Mouse (Mus musculus) lung, postnatal 36 days (tissue): Measurements from ENCODE around the gene Fras1.
A peak's percentile ranks its signal among the peaks of the same experiment; 100 is the strongest.

ENCODE experiments used
- DNase-seq: peaks from one replicate; pipeline ENCODE4 v3.0.0; 2022; ENCODE audit warnings: mixed read lengths

Fras1 gene

DNA sequence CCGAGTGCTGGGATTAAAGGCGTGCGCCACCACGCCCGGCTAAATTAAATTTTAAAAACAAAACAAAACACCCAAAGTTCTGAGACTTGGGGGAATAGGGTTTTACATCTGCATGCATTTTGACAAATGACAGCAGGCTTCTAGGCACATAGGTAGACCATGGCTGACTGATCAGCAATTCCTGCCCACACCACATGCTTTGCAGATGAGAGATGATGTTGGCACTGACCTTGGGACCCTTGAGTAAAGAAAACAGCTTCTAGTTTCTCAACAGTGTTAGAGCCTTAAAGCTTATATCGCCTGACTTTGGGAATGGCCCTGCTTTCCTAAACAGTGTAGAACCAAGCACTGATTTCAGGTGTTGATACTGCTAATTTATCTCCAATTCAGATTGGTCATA is 216.9 kb downstream of the Fras1 start:
- no peak for DNase-seq

GRCm38 (mm10) chr5:96595793-96596192 is 222.0 kb downstream of the Fras1 start:
- no peak for DNase-seq

DNA sequence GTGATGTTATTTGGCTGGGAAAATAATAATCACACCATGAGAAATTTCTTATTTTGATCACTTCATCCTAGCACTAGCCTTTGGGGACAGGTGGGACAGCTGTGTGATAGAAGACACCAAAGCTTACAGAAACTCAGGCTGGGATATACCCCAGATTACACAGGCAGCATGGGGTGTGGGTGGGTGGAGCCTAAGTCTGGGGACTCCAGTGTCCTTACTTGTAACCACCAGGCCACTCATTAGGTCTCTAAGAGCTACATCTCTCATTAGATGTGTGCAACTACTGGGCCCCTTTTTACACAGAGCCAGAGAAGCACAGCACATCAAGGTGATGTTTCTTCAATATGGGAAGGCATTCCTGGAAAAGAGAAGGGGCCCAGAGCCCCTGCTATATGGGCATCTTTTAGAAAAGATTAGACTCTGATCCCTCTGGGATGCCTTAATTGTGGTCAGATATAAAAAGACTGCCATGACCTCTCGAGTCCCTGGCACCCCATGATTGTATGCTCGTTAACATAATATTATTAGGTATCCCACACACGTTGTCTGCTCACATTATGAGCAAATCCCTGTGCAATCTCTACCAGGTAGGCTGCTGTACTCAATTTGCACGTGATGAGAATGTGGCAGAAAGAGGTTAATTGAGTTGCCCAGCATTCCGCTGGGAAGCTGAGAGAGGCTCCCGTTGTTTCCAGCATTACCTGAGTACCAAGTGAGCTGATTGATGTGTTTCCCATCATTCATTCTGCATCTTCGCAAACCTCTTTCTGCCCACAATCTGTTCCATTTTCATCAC is 230.4 kb downstream of the Fras1 start:
- no peak for DNase-seq

DNA sequence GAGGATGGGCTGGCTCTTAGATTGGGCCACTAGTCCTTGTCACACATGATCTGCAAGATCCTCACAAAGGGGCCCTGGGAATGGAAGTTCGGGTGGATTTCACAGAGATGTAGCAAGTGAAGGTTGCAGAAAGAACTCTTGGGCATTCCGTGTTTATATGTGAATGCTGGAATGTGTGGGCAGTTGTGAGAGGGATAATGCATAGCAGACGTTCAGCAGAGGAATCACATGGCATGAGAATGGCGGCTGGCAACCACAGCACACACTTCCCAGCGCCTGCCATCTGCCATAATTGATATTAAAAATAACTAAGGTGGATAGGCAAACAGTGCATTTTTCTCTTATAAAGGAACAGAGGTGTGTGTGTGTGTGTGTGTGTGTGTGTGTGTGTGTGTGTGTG is 234.3 kb downstream of the Fras1 start:
- DNase-seq, result no peak

DNA sequence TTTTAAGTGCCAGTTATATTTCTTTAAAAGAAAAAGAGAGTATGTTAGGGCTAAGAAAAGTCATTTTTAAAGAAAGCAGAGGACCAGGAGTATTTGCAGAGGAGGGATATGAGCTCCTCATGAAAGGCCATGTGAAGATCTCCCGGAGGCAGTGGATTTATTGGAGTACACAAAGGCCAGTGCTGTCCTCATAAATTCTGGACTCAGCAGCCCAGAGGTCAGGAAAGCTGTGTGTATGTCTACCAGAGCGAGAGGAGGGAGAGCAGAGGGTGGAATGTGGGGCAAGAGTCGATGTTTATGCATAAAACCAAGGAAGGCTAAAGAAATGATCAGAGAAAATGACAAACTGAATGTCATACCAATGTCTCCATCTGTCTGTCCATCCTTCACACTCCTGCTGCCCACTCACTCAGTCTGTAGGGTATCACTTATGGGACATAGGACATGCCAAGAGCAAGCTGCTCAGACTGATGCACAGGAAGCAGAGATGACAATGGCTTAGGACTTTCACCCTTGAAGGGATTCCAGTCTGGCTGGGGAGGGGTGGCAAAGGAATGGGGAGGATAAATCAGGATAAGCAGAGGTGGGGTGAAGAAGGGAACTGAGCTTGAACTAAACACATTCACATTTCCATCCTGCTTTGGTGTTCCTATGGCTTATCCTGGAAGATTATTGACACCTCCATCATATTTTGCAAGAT is 235.0 kb downstream of the Fras1 start:
- no peak for DNase-seq

DNA sequence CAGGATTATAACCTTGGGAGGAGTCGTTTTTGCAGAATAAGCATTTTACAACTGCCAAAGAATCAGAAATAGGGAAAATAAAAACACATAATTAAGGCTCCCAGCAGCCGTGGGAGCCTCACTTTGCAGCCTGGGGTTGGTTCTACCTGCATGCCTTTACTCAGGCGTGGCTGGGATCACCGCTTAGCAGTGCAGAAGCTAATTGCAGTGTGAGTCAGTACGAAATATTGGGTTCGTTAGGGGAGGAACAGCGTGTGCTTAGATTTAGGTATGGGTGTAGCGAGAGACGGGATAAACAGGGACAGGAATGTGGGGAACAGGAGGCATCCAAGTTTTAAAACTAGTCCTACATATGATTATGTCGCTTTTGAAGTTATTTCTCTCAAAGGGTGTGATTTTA is 238.3 kb downstream of the Fras1 start:
- no peak for DNase-seq

DNA sequence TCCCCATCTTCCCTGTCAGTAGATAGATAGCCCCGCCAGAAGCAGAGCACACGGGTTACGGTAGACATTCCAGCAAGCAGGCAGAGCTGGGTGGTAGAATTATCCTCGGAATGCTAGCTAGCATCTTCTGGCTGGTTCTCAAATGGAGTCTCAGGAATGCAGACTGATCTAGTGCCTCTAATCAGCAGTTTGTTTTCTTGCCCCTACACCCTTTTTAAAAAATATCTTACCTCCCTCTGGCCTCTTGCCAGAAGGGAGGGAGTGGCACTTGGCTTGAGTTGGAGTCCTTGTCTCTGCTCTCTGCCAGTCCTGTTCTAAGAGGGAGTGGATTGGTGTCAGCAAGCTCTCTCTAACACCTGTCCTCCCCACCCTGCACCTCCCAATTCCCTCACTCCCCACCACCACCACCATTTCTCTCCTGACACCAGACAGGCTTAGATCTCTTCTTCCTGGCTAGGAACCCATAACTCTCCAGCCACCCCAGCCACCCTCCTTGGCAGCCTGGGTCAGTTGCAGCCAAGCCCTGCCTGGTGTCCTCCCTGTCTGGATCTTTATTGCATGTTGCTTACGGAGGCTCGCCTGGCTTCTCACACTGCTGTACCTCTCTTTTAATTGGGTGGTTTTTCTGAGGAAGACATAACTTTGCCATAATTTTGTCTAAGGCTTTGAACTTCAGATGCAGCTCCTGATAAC is 243.3 kb downstream of the Fras1 start:
- DNase-seq, result peak; percentile 68

- no peak for DNase-seq
Measured at GRCm38 (mm10) chr5:96618008-96618407, 244.3 kb downstream of the Fras1 start.

DNA sequence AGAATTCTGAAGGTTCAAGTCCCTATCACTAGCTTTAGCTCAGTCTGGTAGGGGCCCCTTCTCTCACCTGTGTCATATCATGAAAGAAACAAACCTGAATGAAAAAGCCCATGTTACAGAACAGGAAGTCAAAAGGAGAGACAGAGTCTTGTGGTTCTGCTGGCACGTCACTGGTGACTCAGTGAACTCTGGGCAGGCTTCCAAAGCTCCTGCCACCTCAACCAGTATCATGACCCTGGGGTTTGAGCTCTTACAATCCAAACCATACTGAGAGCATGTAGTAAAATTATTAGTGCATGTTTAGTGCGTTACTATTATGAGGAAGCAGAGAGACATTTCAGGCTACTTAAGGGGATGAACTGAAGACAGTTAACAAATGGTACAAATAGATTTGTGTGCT is 246.5 kb downstream of the Fras1 start:
- DNase-seq, result peak; percentile 29

DNA sequence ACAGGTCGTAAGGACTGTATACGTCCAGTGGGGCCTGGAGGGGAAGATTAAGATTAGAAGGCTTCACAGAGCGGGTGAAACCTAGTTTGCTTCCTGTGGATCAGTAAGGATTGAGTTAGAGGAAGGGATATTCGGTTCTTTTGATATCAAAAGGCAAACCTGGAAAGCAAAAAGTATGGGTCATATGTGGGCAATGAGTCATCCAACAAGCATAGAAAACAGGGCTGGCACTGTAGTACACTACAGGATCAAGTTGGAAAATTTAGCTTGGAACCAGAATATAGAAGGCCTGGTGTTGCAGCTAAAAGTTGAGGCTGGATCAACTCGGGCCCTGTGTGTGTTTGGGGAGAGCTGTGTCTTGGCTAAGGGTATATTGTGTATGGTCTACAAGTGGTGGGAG is 246.9 kb downstream of the Fras1 start:
- DNase-seq, result no peak

DNA sequence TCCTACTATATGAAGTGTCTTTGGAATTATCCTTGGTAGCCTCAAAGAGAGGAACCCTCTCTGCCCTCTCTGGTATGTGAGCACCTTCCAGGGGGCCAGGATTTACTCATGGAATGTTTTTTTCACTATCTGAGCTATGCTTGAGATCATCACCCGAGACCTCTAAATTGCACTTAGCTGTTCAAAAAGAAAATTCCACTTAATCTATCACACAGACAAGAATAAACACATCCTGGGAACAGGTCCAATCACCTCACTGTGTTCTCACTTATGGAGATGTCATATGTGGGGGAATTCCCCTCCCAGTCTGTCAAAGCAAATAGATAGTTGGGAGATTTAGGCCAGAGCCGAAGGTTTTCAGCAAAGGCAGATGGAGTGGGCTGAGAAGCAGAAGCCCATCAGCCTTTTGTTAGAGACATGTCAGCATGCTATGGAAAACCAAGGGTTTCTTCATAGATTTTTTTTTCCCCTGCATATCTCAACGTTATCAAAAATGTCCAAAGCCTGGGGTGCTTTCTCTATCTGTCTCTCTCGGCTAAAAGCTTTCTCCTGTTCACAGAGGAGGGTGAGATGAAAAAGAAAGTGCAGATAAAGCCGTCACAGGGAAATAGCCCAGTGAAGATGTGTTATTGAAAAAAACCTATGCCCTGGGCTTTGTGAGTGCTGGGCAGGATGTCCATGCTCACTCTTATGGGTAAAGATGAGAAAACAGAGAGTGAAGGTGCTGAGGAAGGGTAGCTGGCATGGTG is 249.0 kb downstream of the Fras1 start:
- peak; percentile 19 for DNase-seq

GRCm38 (mm10) chr5:96629851-96630250 is 256.1 kb downstream of the Fras1 start:
- DNase-seq, result no peak

- no peak for DNase-seq
Measured at GRCm38 (mm10) chr5:96635146-96635862, 261.5 kb downstream of the Fras1 start.

DNA sequence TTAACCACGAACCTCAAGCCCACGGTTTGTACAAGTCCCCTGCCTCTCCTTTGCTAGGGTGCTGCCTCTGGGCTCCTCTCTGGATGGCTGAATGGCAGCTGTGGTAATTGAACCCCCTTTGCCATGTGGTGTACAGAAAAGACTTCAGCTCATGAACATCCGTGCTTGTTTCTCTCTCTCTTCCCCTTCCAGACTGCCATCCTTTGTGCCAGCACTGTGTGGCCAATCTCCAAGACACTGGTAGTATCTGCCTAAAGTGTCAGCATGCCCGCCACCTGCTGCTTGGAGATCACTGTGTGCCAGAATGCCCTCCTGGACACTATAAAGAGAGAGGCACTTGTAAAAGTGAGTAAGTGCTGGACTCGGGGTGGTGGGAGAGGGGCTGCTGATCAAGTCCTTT is 262.1 kb downstream of the Fras1 start:
- DNase-seq, result no peak

GRCm38 (mm10) chr5:96639213-96639910 is 265.6 kb downstream of the Fras1 start:
- DNase-seq, result no peak

DNA sequence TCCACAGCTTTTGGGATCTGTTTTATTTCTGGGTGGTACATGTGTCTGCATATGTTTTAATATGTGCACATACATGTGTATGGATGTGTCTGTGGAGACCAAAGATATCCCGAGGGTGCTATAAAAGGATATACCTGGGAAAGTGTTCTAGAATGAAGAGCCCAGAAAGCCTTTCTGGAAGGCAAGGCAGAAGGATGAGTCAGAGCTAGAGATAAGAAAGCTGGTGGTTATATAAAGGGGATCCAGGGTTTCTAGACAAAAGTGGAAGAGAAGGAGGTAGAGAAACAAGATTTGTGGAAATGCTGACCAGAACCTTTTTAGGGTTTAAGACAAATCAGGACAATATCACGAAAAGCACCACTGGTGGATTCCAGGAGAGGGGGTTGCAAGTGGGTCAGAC is 267.5 kb downstream of the Fras1 start:
- DNase-seq, result no peak

DNA sequence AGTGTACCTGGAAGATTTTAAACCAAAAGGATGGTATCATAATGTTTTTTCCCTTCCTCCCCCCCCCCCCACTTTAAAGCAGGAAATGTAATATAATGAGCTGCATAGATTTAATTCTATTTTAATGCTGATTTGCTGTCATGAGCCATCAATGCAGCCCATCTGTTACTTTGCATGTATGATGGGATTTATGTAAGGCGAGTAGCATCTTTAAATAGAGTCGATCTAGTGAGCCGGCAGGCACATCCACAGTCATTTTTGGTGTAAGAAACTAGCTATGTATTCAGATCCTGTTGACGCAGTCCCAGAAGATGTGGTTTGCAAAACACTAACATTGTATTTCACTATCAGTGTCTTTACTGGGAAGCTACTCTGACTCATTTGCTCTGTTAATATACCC is 301.9 kb downstream of the Fras1 start:
- no peak for DNase-seq

DNA sequence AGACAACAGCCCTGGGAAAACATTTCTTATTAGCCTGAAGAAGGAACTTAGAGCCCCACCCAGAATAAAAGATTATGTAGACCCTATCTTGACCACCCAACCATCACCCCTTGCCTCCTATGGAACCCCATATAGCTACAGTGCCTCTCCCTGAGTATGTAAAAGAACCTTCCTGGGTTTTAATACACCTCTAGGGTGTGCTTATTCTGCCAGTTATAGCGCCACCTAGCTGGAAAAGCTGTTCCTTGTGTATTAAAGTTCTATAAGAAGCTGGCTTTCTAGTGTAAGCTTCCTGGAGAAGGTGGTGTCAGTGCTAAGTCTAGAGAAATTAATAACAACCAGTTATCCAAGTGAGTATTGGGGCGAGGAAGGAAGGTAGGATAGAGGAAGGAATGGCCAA is 303.7 kb downstream of the Fras1 start:
- DNase-seq, result peak; percentile 83

- DNase-seq, result no peak
Measured at GRCm38 (mm10) chr5:96681085-96681484, 307.3 kb downstream of the Fras1 start.

DNA sequence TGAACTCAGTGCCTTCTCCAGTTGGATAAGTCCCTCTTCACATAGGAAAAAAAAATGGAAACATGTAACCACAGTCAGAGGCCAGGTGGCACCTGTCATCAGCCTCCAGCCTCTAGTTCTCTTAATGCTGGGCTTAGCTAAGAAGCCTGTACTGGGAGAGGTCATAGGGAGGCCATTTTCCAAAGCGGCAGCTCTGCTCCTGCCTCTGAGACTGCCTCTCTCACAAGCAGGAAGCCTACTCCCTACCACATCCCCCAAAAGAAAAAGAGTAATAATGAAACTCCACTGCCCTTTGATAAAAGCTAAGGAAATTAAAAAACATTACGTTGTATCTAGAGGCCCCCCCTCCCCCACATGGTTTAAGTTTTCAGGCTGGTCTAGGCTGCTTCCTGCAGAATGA is 309.0 kb downstream of the Fras1 start:
- DNase-seq, result no peak

GRCm38 (mm10) chr5:96688885-96689284 is 315.1 kb downstream of the Fras1 start:
- DNase-seq, result no peak

GRCm38 (mm10) chr5:96698972-96699371 is 325.2 kb downstream of the Fras1 start:
- DNase-seq, result no peak
